Mouse (Mus musculus): ENCODE results near the gene Ifrd2. TPM values are rescaled to one million over a fixed set of nuclear protein-coding genes. Genes with fewer than 3 reads are reported as not detected.

The Ifrd2 gene
- total and polyA plus RNA-seq, 3 experiments, result 147 to 292 TPM; not detected in 1

- no peak for DNase-seq (ENCODE audit: low read depth, low spot score)
- Histone ChIP-seq H3K27me3 (ENCODE audit: control insufficient read depth in 1 of 2, insufficient read depth in 2 of 2, low read length in 2 of 2) (no peaks in the 10 kb centered on the region), H3K79me2 (ENCODE audit: control insufficient read depth, insufficient read depth, low read length, poor library complexity) (peaks cover 18% of the 10 kb centered on the region), H3K4me3 (ENCODE audit: control insufficient read depth in 1 of 2, insufficient read depth in 1 of 2, low read depth in 2 of 2, low read length in 2 of 2) (peak overlapping the region; percentile 47 to 55; a peak in 3 of 4 replicates), H3K27ac (ENCODE audit: control insufficient read depth, low read depth, low read length) (no peak overlapping the region), H3K9me3 (replicated peaks; ENCODE audit: insufficient read depth, low read length) (no peaks in the 10 kb centered on the region), H3K4me1 (ENCODE audit: control insufficient read depth in 1 of 2, insufficient read depth in 2 of 2, low read length in 2 of 2) (peaks cover 10 to 25% of the 10 kb centered on the region in 2 experiments), H3K9ac (ENCODE audit: control insufficient read depth, low read depth, low read length, poor library complexity, severe bottlenecking) (peak overlapping the region; percentile 67), H3K36me3 (ENCODE audit: control insufficient read depth in 1 of 2, insufficient read depth in 2 of 2, low read length in 2 of 2) (peaks cover 0 to 15% of the 10 kb centered on the region in 2 experiments; a peak in 2 of 4 replicates)
- peak; percentile 53; the same call in 1 of the 2 replicates for TF ChIP-seq MAX (IDR thresholded peaks at IDR 0.05; ENCODE audit: low read length)
- TF ChIP-seq MXI1 (IDR thresholded peaks at IDR 0.05; ENCODE audit: low read depth, low read length), result no peak
Observed at GRCm38 (mm10) chr9:107550491-107551116, 36.8 kb upstream of the Ifrd2 start.

- no peaks in the 10 kb centered on the region for H3K9me3 ChIP-seq (replicated peaks; ENCODE audit: insufficient read depth, low read length)
- peak within 1 kb of the TSS; percentile 11; the same call in 1 of the 2 replicates for H3K27ac ChIP-seq (ENCODE audit: control insufficient read depth, low read depth, low read length)
- peak within 1 kb of the TSS; percentile 47 to 55 for H3K4me3 ChIP-seq (ENCODE audit: control insufficient read depth in 1 of 2, insufficient read depth in 1 of 2, low read depth in 2 of 2, low read length in 2 of 2)
- DNase-seq (ENCODE audit: low read depth, low spot score), result peak; percentile 80
- H3K4me1 ChIP-seq (ENCODE audit: control insufficient read depth in 1 of 2, insufficient read depth in 2 of 2, low read length in 2 of 2), result peaks cover 10 to 29% of the 10 kb centered on the region in 2 experiments
- H3K27me3 ChIP-seq (ENCODE audit: control insufficient read depth in 1 of 2, insufficient read depth in 2 of 2, low read length in 2 of 2), result no peaks in the 10 kb centered on the region
- peaks cover 25% of the 10 kb centered on the region for H3K79me2 ChIP-seq (ENCODE audit: control insufficient read depth, insufficient read depth, low read length, poor library complexity)
- peaks cover 0 to 22% of the 10 kb centered on the region in 2 experiments; a peak in 2 of 4 replicates for H3K36me3 ChIP-seq (ENCODE audit: control insufficient read depth in 1 of 2, insufficient read depth in 2 of 2, low read length in 2 of 2)
- TF ChIP-seq KAT2A (conservative IDR thresholded peaks at IDR 0.05; ENCODE audit: low read depth, low read length) (no peak), NRF1 (IDR thresholded peaks at IDR 0.05; ENCODE audit: insufficient read depth, low read depth, low read length, poor library complexity, severe bottlenecking) (0 out of 2 replicates have a peak, but pooled peaks have one; percentile 22), POLR2AphosphoS5 (IDR thresholded peaks at IDR 0.05; ENCODE audit: borderline replicate concordance, low read depth, low read length) (no peak), MXI1 (IDR thresholded peaks at IDR 0.05; ENCODE audit: low read depth, low read length) (peak; percentile 66), ZNF384 (IDR thresholded peaks at IDR 0.05; ENCODE audit: low read depth, low read length) (no peak), ELF1 (IDR thresholded peaks at IDR 0.05; ENCODE audit: low read depth, low read length) (peak; percentile 32; the same call in 1 of the 2 replicates), MYC (IDR thresholded peaks at IDR 0.05; ENCODE audit: low read depth, low read length) (0 out of 2 replicates have a peak, but pooled peaks have one; percentile 11), ZC3H11A (IDR thresholded peaks at IDR 0.05; ENCODE audit: low read depth, low read length) (no peak), JUND (IDR thresholded peaks at IDR 0.05; ENCODE audit: low read depth, low read length) (no peak), RAD21 (IDR thresholded peaks at IDR 0.05; ENCODE audit: low read depth, low read length) (no peak), MAX (IDR thresholded peaks at IDR 0.05; ENCODE audit: low read length) (peak; percentile 74), POLR2A (IDR thresholded peaks at IDR 0.05; ENCODE audit: control insufficient read depth in 1 of 2, insufficient read depth in 1 of 2, low read depth in 1 of 2, low read length in 2 of 2, poor library complexity in 1 of 2) (peak; percentile 54 to 55; a peak in 1 of 4 replicates), MEF2A (IDR thresholded peaks at IDR 0.05; ENCODE audit: extremely low read depth, insufficient replicate concordance, low read depth, low read length, poor library complexity, severe bottlenecking) (no peak), UBTF (IDR thresholded peaks at IDR 0.05; ENCODE audit: borderline replicate concordance, insufficient read depth, low read depth, low read length) (0 out of 2 replicates have a peak, but pooled peaks have one; percentile 35), CHD2 (IDR thresholded peaks at IDR 0.05; ENCODE audit: low read length) (no peak), MAZ (IDR thresholded peaks at IDR 0.05; ENCODE audit: low read depth, low read length) (no peak), HCFC1 (IDR thresholded peaks at IDR 0.05; ENCODE audit: low read depth, low read length) (no peak), E2F4 (IDR thresholded peaks at IDR 0.05; ENCODE audit: borderline replicate concordance, low read depth, low read length) (no peak), TBP (IDR thresholded peaks at IDR 0.05; ENCODE audit: low read depth, low read length) (0 out of 2 replicates have a peak, but pooled peaks have one; percentile 17), ETS1 (IDR thresholded peaks at IDR 0.05; ENCODE audit: low read depth, low read length) (peak; percentile 72; the same call in 1 of the 2 replicates)
- H3K9ac ChIP-seq (ENCODE audit: control insufficient read depth, low read depth, low read length, poor library complexity, severe bottlenecking), result peak within 1 kb of the TSS; percentile 67
Observed at GRCm38 (mm10) chr9:107551117-107551889, 36.1 kb upstream of the Ifrd2 start, which contains the start of gene Rassf1. Rassf1 (plus strand) TSS chr9:107551555.

Measured in MEL (cell line).